Mouse (Mus musculus): Measurements from ENCODE around the gene Tmem219. TPM values are rescaled to one million over a fixed set of nuclear protein-coding genes. Genes with fewer than 3 reads are reported as not detected.

Gene Tmem219
- polyA plus RNA-seq, 1 experiment from 2014 or later: 18.6 TPM

- Histone ChIP-seq H3K4me3 (peak within 1 kb of the TSS; percentile 63), H3K27ac (peak within 1 kb of the TSS; percentile 93), H3K4me1 (peaks cover 23% of the 10 kb centered on the region), H3K9me3 (no peaks in the 10 kb centered on the region), H3K27me3 (no peaks in the 10 kb centered on the region), H3K4me2 (replicated peaks) (peak within 1 kb of the TSS; percentile 84), H3K36me3 (peaks cover 10% of the 10 kb centered on the region), H3K9ac (peak within 1 kb of the TSS; percentile 78)
- under 1% methylated on average over 56 of the region's 56 CpGs for WGBS
- ATAC-seq (ENCODE audit: insufficient number of reproducible peaks, insufficient read depth, low FRiP score, low TSS enrichment): peak; percentile 98
Observed at GRCm38 (mm10) chr7:126884286-126885164, 38.2 kb downstream of the Tmem219 start, which contains the start of gene Taok2. Gene Taok2 (minus strand): TSS chr7:126884703.

- H3K4me1 ChIP-seq: peaks cover 23% of the 10 kb centered on the region
- peak overlapping the region; percentile 93 for H3K27ac ChIP-seq
- H3K36me3 ChIP-seq: peaks cover 18% of the 10 kb centered on the region
- H3K9me3 ChIP-seq: no peaks in the 10 kb centered on the region
- no peaks in the 10 kb centered on the region for H3K27me3 ChIP-seq
- H3K9ac ChIP-seq: peak overlapping the region; percentile 78
- WGBS: under 1% methylated on average over 15 of the region's 15 CpGs
- ATAC-seq (ENCODE audit: insufficient number of reproducible peaks, insufficient read depth, low FRiP score, low TSS enrichment): no peak
- H3K4me3 ChIP-seq: peak overlapping the region; percentile 63
- peak overlapping the region; percentile 84 for H3K4me2 ChIP-seq (replicated peaks)
Observed at GRCm38 (mm10) chr7:126883731-126884181, 39.0 kb downstream of the Tmem219 start.

- Histone ChIP-seq H3K4me1 (peaks cover 23% of the 10 kb centered on the region), H3K4me3 (no peak overlapping the region), H3K36me3 (peaks cover 45% of the 10 kb centered on the region), H3K9ac (no peak overlapping the region), H3K9me3 (no peaks in the 10 kb centered on the region), H3K27me3 (no peaks in the 10 kb centered on the region), H3K27ac (no peak overlapping the region), H3K4me2 (replicated peaks) (no peak overlapping the region; the same call in 1 of the 2 replicates)
- no peak for ATAC-seq (ENCODE audit: insufficient number of reproducible peaks, insufficient read depth, low FRiP score, low TSS enrichment)
- 81% methylated on average over 6 of the region's 6 CpGs for WGBS
Observed at GRCm38 (mm10) chr7:126881040-126881439, 41.7 kb downstream of the Tmem219 start.

GRCm38 (mm10) chr7:126877239-126877638, 45.5 kb downstream of the Tmem219 start:
- Histone ChIP-seq H3K4me3 (no peak overlapping the region), H3K4me2 (replicated peaks) (no peak overlapping the region), H3K27ac (no peak overlapping the region), H3K27me3 (no peaks in the 10 kb centered on the region), H3K36me3 (peaks cover 83% of the 10 kb centered on the region), H3K4me1 (peaks cover 13% of the 10 kb centered on the region), H3K9me3 (no peaks in the 10 kb centered on the region), H3K9ac (no peak overlapping the region)
- ATAC-seq (ENCODE audit: insufficient number of reproducible peaks, insufficient read depth, low FRiP score, low TSS enrichment): no peak
- 94% methylated on average over 1 of the region's 1 CpGs for WGBS

GRCm38 (mm10) chr7:126870520-126870891, 52.2 kb downstream of the Tmem219 start:
- H3K4me3 ChIP-seq: no peak overlapping the region
- no peaks in the 10 kb centered on the region for H3K27me3 ChIP-seq
- H3K4me1 ChIP-seq: no peaks in the 10 kb centered on the region
- ATAC-seq (ENCODE audit: insufficient number of reproducible peaks, insufficient read depth, low FRiP score, low TSS enrichment): no peak
- peaks cover 98% of the 10 kb centered on the region for H3K36me3 ChIP-seq
- no peak overlapping the region for H3K27ac ChIP-seq
- H3K4me2 ChIP-seq (replicated peaks): no peak overlapping the region
- H3K9ac ChIP-seq: no peak overlapping the region
- 93% methylated on average over 2 of the region's 2 CpGs for WGBS
- H3K9me3 ChIP-seq: no peaks in the 10 kb centered on the region

GRCm38 (mm10) chr7:126869780-126870519, 52.8 kb downstream of the Tmem219 start:
- Histone ChIP-seq H3K27me3 (no peaks in the 10 kb centered on the region), H3K36me3 (peaks cover 98% of the 10 kb centered on the region), H3K4me3 (no peak overlapping the region), H3K4me1 (no peaks in the 10 kb centered on the region), H3K9me3 (no peaks in the 10 kb centered on the region), H3K27ac (no peak overlapping the region), H3K9ac (no peak overlapping the region), H3K4me2 (replicated peaks) (no peak overlapping the region)
- ATAC-seq (ENCODE audit: insufficient number of reproducible peaks, insufficient read depth, low FRiP score, low TSS enrichment): no peak
- 91% methylated on average over 23 of the region's 23 CpGs for WGBS

GRCm38 (mm10) chr7:126868003-126868402, 54.7 kb downstream of the Tmem219 start:
- Histone ChIP-seq H3K36me3 (peaks cover 94% of the 10 kb centered on the region), H3K27ac (no peak overlapping the region), H3K4me2 (replicated peaks) (no peak overlapping the region), H3K9me3 (no peaks in the 10 kb centered on the region), H3K4me1 (peaks cover 15% of the 10 kb centered on the region), H3K27me3 (no peaks in the 10 kb centered on the region), H3K4me3 (no peak overlapping the region), H3K9ac (no peak overlapping the region)
- 88% methylated on average over 12 of the region's 12 CpGs for WGBS
- no peak for ATAC-seq (ENCODE audit: insufficient number of reproducible peaks, insufficient read depth, low FRiP score, low TSS enrichment)

- peaks cover 89% of the 10 kb centered on the region for H3K36me3 ChIP-seq
- 83% methylated on average over 2 of the region's 2 CpGs for WGBS
- H3K27me3 ChIP-seq: no peaks in the 10 kb centered on the region
- no peak overlapping the region for H3K4me2 ChIP-seq (replicated peaks)
- H3K4me1 ChIP-seq: peaks cover 18% of the 10 kb centered on the region
- H3K4me3 ChIP-seq: no peak overlapping the region
- no peak overlapping the region for H3K9ac ChIP-seq
- ATAC-seq (ENCODE audit: insufficient number of reproducible peaks, insufficient read depth, low FRiP score, low TSS enrichment): no peak
- H3K27ac ChIP-seq: no peak overlapping the region
- H3K9me3 ChIP-seq: no peaks in the 10 kb centered on the region
Observed at GRCm38 (mm10) chr7:126867534-126867933, 55.2 kb downstream of the Tmem219 start.

GRCm38 (mm10) chr7:126863791-126864190, 58.9 kb downstream of the Tmem219 start:
- Histone ChIP-seq H3K36me3 (peaks cover 63% of the 10 kb centered on the region), H3K9me3 (no peaks in the 10 kb centered on the region), H3K9ac (peak overlapping the region; percentile 66), H3K27me3 (no peaks in the 10 kb centered on the region), H3K4me2 (replicated peaks) (peak overlapping the region; percentile 88), H3K4me3 (peak overlapping the region; percentile 73), H3K4me1 (peaks cover 25% of the 10 kb centered on the region), H3K27ac (peak overlapping the region; percentile 86)
- no peak for ATAC-seq (ENCODE audit: insufficient number of reproducible peaks, insufficient read depth, low FRiP score, low TSS enrichment)
- WGBS: 71% methylated on average over 6 of the region's 6 CpGs

- ATAC-seq (ENCODE audit: insufficient number of reproducible peaks, insufficient read depth, low FRiP score, low TSS enrichment): peak; percentile 42; the same call in 1 of the 2 replicates
- H3K36me3 ChIP-seq: peaks cover 63% of the 10 kb centered on the region
Observed at GRCm38 (mm10) chr7:126862147-126862784, 60.5 kb downstream of the Tmem219 start, which contains the start of gene Ino80e. Gene Ino80e (minus strand): TSS chr7:126862377.

GRCm38 (mm10) chr7:126861429-126862130, 61.1 kb downstream of the Tmem219 start, which contains the start of gene Hirip3:
Gene Hirip3 (plus strand): TSS chr7:126861972.
- Histone ChIP-seq H3K4me2 (replicated peaks) (peak within 1 kb of the TSS; percentile 88), H3K9ac (peak within 1 kb of the TSS; percentile 66), H3K9me3 (no peaks in the 10 kb centered on the region), H3K27me3 (no peaks in the 10 kb centered on the region), H3K4me1 (peaks cover 25% of the 10 kb centered on the region), H3K36me3 (peaks cover 63% of the 10 kb centered on the region), H3K4me3 (peak within 1 kb of the TSS; percentile 73), H3K27ac (peak within 1 kb of the TSS; percentile 86)
- WGBS: 2% methylated on average over 42 of the region's 42 CpGs
- ATAC-seq (ENCODE audit: insufficient number of reproducible peaks, insufficient read depth, low FRiP score, low TSS enrichment): peak; percentile 82

More at GRCm38 (mm10) chr7:126862147-126862784, 60.5 kb downstream of the Tmem219 start, which contains the start of gene Ino80e:
- Histone ChIP-seq H3K4me2 (replicated peaks) (peak within 1 kb of the TSS; percentile 88), H3K27ac (peak within 1 kb of the TSS; percentile 86), H3K27me3 (no peaks in the 10 kb centered on the region), H3K4me1 (peaks cover 25% of the 10 kb centered on the region), H3K9me3 (no peaks in the 10 kb centered on the region), H3K4me3 (peak within 1 kb of the TSS; percentile 73), H3K9ac (peak within 1 kb of the TSS; percentile 66)
- under 1% methylated on average over 41 of the region's 41 CpGs for WGBS
